Comparison of ENCODE assay signal across 8 mouse cellular contexts in genomic region chr11:98201791-98202640, GRCm38 (mm10). TPM values are rescaled to one million over a fixed set of nuclear protein-coding genes. Genes with fewer than 3 reads are reported as not detected.
DNase-seq lines count a peak whose midpoint lies in the region; ATAC-seq lines count a peak whose summit lies in the region.

No protein-coding gene starts in this region.

- under 1% methylated on average over 27 of the region's 27 CpGs for WGBS in liver, embryonic 16.5 days (ENCODE audit: insufficient replicate concordance)
- WGBS in neural tube, embryonic 13.5 days = 2% methylated on average over 27 of the region's 27 CpGs

- H3K9ac ChIP-seq in liver, embryonic 16.5 days (ENCODE audit: low read depth, low read length) = peak overlapping the region; percentile 68
- peak overlapping the region; percentile 99 for H3K9ac ChIP-seq in neural tube, embryonic 13.5 days

- H3K27me3 ChIP-seq in liver, embryonic 16.5 days (ENCODE audit: control insufficient read depth, insufficient read depth, low read depth, low read length) = no peaks in the 10 kb centered on the region
- H3K27me3 ChIP-seq in neural tube, embryonic 13.5 days = peaks cover 2% of the 10 kb centered on the region; the same call in 1 of the 2 replicates

- peak overlapping the region; percentile 99 for H3K4me3 ChIP-seq in liver, embryonic 16.5 days (ENCODE audit: low read depth, low read length)
- peak overlapping the region; percentile 90 for H3K4me3 ChIP-seq in neural tube, embryonic 13.5 days

- H3K4me2 ChIP-seq in liver, embryonic 16.5 days (ENCODE audit: low read depth, low read length) = peak overlapping the region; percentile 54
- peak overlapping the region; percentile 64 for H3K4me2 ChIP-seq in neural tube, embryonic 13.5 days

- H3K9me3 ChIP-seq in liver, embryonic 16.5 days (replicated peaks; ENCODE audit: control insufficient read depth, low read length) = no peaks in the 10 kb centered on the region
- no peaks in the 10 kb centered on the region for H3K9me3 ChIP-seq in neural tube, embryonic 13.5 days

- ATAC-seq in liver, embryonic 16.5 days (ENCODE audit: low read depth) = no peak
- peak; percentile 34; the same call in 1 of the 2 replicates for ATAC-seq in neural tube, embryonic 13.5 days (ENCODE audit: low read depth)

- peak; percentile 14 for DNase-seq in ovary, postnatal 10 days (ENCODE audit: low spot score)
- DNase-seq in ovary, adult 18-20 months (ENCODE audit: low spot score) = no peak
- DNase-seq in cerebellum, adult 9-11 months = peak; percentile 44
- DNase-seq in heart, adult 8-10 months (ENCODE audit: low spot score) = peak; percentile 23
- DNase-seq in kidney, adult 8-10 months = peak; percentile 34 to 42
- peak; percentile 46 to 47 for DNase-seq in thymus, postnatal 36 days

- peak overlapping the region; percentile 100 for H3K27ac ChIP-seq in liver, embryonic 16.5 days (ENCODE audit: low read length)
- peak overlapping the region; percentile 100 for H3K27ac ChIP-seq in neural tube, embryonic 13.5 days (replicated peaks)

- H3K4me1 ChIP-seq in liver, embryonic 16.5 days (ENCODE audit: control insufficient read depth, low read depth, low read length) = peaks cover 13% of the 10 kb centered on the region
- peaks cover 27% of the 10 kb centered on the region for H3K4me1 ChIP-seq in neural tube, embryonic 13.5 days (replicated peaks)

- no peaks in the 10 kb centered on the region for H3K36me3 ChIP-seq in liver, embryonic 16.5 days (ENCODE audit: control insufficient read depth, insufficient read depth)
- H3K36me3 ChIP-seq in neural tube, embryonic 13.5 days = no peaks in the 10 kb centered on the region

RNA-seq across cellular contexts. Expression of gene Cdk12, which starts 0.8 kb away (rescaled TPM):
- total RNA-seq in heart, adult 8-10 months (2022) = 10 to 100 TPM; 20.1 to 22.5 (median 21.8) TPM
- polyA plus RNA-seq in liver, embryonic 16.5 days (2015; fragmentation: Nextera tagmentation; extraction: Ambion mirVana) = 5.5 and 5.7 TPM in 2 replicates
- 9.4 and 9.6 TPM in 2 replicates for polyA plus RNA-seq in neural tube, embryonic 13.5 days (2015; fragmentation: Nextera tagmentation; extraction: Ambion mirVana)

RNA-seq across cellular contexts. Expression of gene Med1, which starts 8.9 kb away (rescaled TPM):
- total RNA-seq in heart, adult 8-10 months (2022) = 10 to 100 TPM; 40.4 to 41.8 (median 41.2) TPM
- 21.1 and 21.5 TPM in 2 replicates for polyA plus RNA-seq in liver, embryonic 16.5 days (2015; fragmentation: Nextera tagmentation; extraction: Ambion mirVana)
- polyA plus RNA-seq in neural tube, embryonic 13.5 days (2015; fragmentation: Nextera tagmentation; extraction: Ambion mirVana) = 60.1 and 66.1 TPM in 2 replicates

RNA-seq across cellular contexts. Expression of gene Fbxl20, which starts 51.8 kb away (rescaled TPM):
- total RNA-seq in heart, adult 8-10 months (2022) = 10 to 100 TPM; 16.6 to 22.3 (median 18.8) TPM
- polyA plus RNA-seq in liver, embryonic 16.5 days (2015; fragmentation: Nextera tagmentation; extraction: Ambion mirVana) = 4.6 and 6.0 TPM in 2 replicates
- polyA plus RNA-seq in neural tube, embryonic 13.5 days (2015; fragmentation: Nextera tagmentation; extraction: Ambion mirVana) = 28.2 and 28.5 TPM in 2 replicates
